Mouse (Mus musculus): ENCODE results near the gene Hspg2. TPM values are rescaled to one million over a fixed set of nuclear protein-coding genes. Genes with fewer than 3 reads are reported as not detected.
A peak's percentile ranks its signal among the peaks of the same experiment; 100 is the strongest.
"Not testable (repeated sequence)": the region's sequence is repeated elsewhere in the genome, so short reads cannot be mapped to it uniquely, and the experiment has no call there.

The Hspg2 gene
- total RNA-seq, 1 experiment, result 226 TPM

GRCm38 (mm10) chr4:137580299-137580698 lies 111.7 kb downstream of the Hspg2 start:
- in situ Hi-C loops (cut with MboI; ENCODE audit: low sequenced_read_pairs in 2 of 2, unreplicated experiment in 2 of 2), result no loop called here
- Histone ChIP-seq H3K4me3 (ENCODE audit: insufficient read depth in 1 of 2, low read depth in 1 of 2, low read length in 2 of 2, poor library complexity in 1 of 2, severe bottlenecking in 1 of 2) (no peak overlapping the region), H3K9ac (ENCODE audit: insufficient read depth, low read depth, low read length, poor library complexity, severe bottlenecking) (no peak overlapping the region), H3K36me3 (ENCODE audit: control insufficient read depth, insufficient read depth, low read length, poor library complexity, severe bottlenecking) (no peaks in the 10 kb centered on the region), H3K27ac (ENCODE audit: insufficient read depth, low read depth, low read length, poor library complexity, severe bottlenecking) (no peak overlapping the region), H3K4me1 (ENCODE audit: control insufficient read depth in 2 of 2, insufficient read depth in 2 of 2, low read length in 2 of 2, poor library complexity in 1 of 2) (peaks cover 0 to 5% of the 10 kb centered on the region in 2 experiments; a peak in 1 of 4 replicates), H3K9me3 (ENCODE audit: control insufficient read depth, insufficient read depth, low read depth, low read length) (no peaks in the 10 kb centered on the region)
- no peak for DNase-seq (ENCODE audit: low read depth, low spot score)
- TF ChIP-seq ZNF384 (IDR thresholded peaks at IDR 0.05; ENCODE audit: low read depth, low read length) (peak; percentile 65), MAFK (IDR thresholded peaks at IDR 0.05; ENCODE audit: insufficient read depth, low read depth, low read length) (no peak)

GRCm38 (mm10) chr4:137581815-137582214 lies 113.2 kb downstream of the Hspg2 start:
- Histone ChIP-seq H3K9me3 (ENCODE audit: control insufficient read depth, insufficient read depth, low read depth, low read length) (no peaks in the 10 kb centered on the region), H3K4me1 (ENCODE audit: control insufficient read depth in 2 of 2, insufficient read depth in 2 of 2, low read length in 2 of 2, poor library complexity in 1 of 2) (peaks cover 0 to 5% of the 10 kb centered on the region in 2 experiments; a peak in 1 of 4 replicates), H3K9ac (ENCODE audit: insufficient read depth, low read depth, low read length, poor library complexity, severe bottlenecking) (no peak overlapping the region), H3K27ac (ENCODE audit: insufficient read depth, low read depth, low read length, poor library complexity, severe bottlenecking) (no peak overlapping the region), H3K4me3 (ENCODE audit: insufficient read depth in 1 of 2, low read depth in 1 of 2, low read length in 2 of 2, poor library complexity in 1 of 2, severe bottlenecking in 1 of 2) (no peak overlapping the region), H3K36me3 (ENCODE audit: control insufficient read depth, insufficient read depth, low read length, poor library complexity, severe bottlenecking) (no peaks in the 10 kb centered on the region)
- TF ChIP-seq ZC3H11A (IDR thresholded peaks at IDR 0.05; ENCODE audit: borderline replicate concordance, low read depth, low read length) (no peak), HCFC1 (IDR thresholded peaks at IDR 0.05; ENCODE audit: borderline replicate concordance, insufficient read depth, low read length) (no peak), MAFK (IDR thresholded peaks at IDR 0.05; ENCODE audit: insufficient read depth, low read depth, low read length) (no peak), CHD2 (IDR thresholded peaks at IDR 0.05; ENCODE audit: low read depth, low read length) (no peak), ZNF384 (IDR thresholded peaks at IDR 0.05; ENCODE audit: low read depth, low read length) (no peak)
- in situ Hi-C loops (cut with MboI; ENCODE audit: low sequenced_read_pairs in 2 of 2, unreplicated experiment in 2 of 2), result no loop called here
- DNase-seq (ENCODE audit: low read depth, low spot score), result no peak

- H3K9me3 ChIP-seq (ENCODE audit: control insufficient read depth, insufficient read depth, low read depth, low read length); H3K4me1 ChIP-seq (ENCODE audit: control insufficient read depth in 2 of 2, insufficient read depth in 2 of 2, low read length in 2 of 2, poor library complexity in 1 of 2); H3K4me3 ChIP-seq (ENCODE audit: insufficient read depth in 1 of 2, low read depth in 1 of 2, low read length in 2 of 2, poor library complexity in 1 of 2, severe bottlenecking in 1 of 2); in situ Hi-C loops (cut with MboI; ENCODE audit: low sequenced_read_pairs in 2 of 2, unreplicated experiment in 2 of 2); H3K27ac ChIP-seq (ENCODE audit: insufficient read depth, low read depth, low read length, poor library complexity, severe bottlenecking); H3K9ac ChIP-seq (ENCODE audit: insufficient read depth, low read depth, low read length, poor library complexity, severe bottlenecking); DNase-seq (ENCODE audit: low read depth, low spot score); H3K36me3 ChIP-seq (ENCODE audit: control insufficient read depth, insufficient read depth, low read length, poor library complexity, severe bottlenecking): not testable (repeated sequence)
- TF ChIP-seq ZNF384 (IDR thresholded peaks at IDR 0.05; ENCODE audit: low read depth, low read length), result peak; percentile 71
These were observed 120.5 kb downstream of the Hspg2 start for GRCm38 (mm10) chr4:137589095-137589494.

GRCm38 (mm10) chr4:137589586-137589985 lies 121.0 kb downstream of the Hspg2 start:
- H3K4me3 ChIP-seq (ENCODE audit: insufficient read depth in 1 of 2, low read depth in 1 of 2, low read length in 2 of 2, poor library complexity in 1 of 2, severe bottlenecking in 1 of 2), result no peak overlapping the region
- no peak overlapping the region for H3K27ac ChIP-seq (ENCODE audit: insufficient read depth, low read depth, low read length, poor library complexity, severe bottlenecking)
- no peak overlapping the region for H3K9ac ChIP-seq (ENCODE audit: insufficient read depth, low read depth, low read length, poor library complexity, severe bottlenecking)
- in situ Hi-C loops (cut with MboI; ENCODE audit: low sequenced_read_pairs in 2 of 2, unreplicated experiment in 2 of 2), result no loop called here
- no peak for DNase-seq (ENCODE audit: low read depth, low spot score)
- TF ChIP-seq ZNF384 (IDR thresholded peaks at IDR 0.05; ENCODE audit: low read depth, low read length) (no peak), HCFC1 (IDR thresholded peaks at IDR 0.05; ENCODE audit: borderline replicate concordance, insufficient read depth, low read length) (no peak), CHD2 (IDR thresholded peaks at IDR 0.05; ENCODE audit: low read depth, low read length) (no peak), MAFK (IDR thresholded peaks at IDR 0.05; ENCODE audit: insufficient read depth, low read depth, low read length) (no peak)
- H3K36me3 ChIP-seq (ENCODE audit: control insufficient read depth, insufficient read depth, low read length, poor library complexity, severe bottlenecking), result no peaks in the 10 kb centered on the region
- H3K4me1 ChIP-seq (ENCODE audit: control insufficient read depth in 2 of 2, insufficient read depth in 2 of 2, low read length in 2 of 2, poor library complexity in 1 of 2), result peaks cover 0 to 9% of the 10 kb centered on the region in 2 experiments; a peak in 2 of 4 replicates
- H3K9me3 ChIP-seq (ENCODE audit: control insufficient read depth, insufficient read depth, low read depth, low read length), result no peaks in the 10 kb centered on the region

- H3K4me1 ChIP-seq (ENCODE audit: control insufficient read depth in 2 of 2, insufficient read depth in 2 of 2, low read length in 2 of 2, poor library complexity in 1 of 2), result peaks cover under 1 to 9% of the 10 kb centered on the region in 2 experiments; a peak in 3 of 4 replicates
- H3K27ac ChIP-seq (ENCODE audit: insufficient read depth, low read depth, low read length, poor library complexity, severe bottlenecking), result peak overlapping the region; percentile 30; the same call in 1 of the 2 replicates
- TF ChIP-seq ZNF384 (IDR thresholded peaks at IDR 0.05; ENCODE audit: low read depth, low read length), result no peak
- no peak for TF ChIP-seq MAFK (IDR thresholded peaks at IDR 0.05; ENCODE audit: insufficient read depth, low read depth, low read length)
- TF ChIP-seq ZC3H11A (IDR thresholded peaks at IDR 0.05; ENCODE audit: borderline replicate concordance, low read depth, low read length), result no peak
- TF ChIP-seq HCFC1 (IDR thresholded peaks at IDR 0.05; ENCODE audit: borderline replicate concordance, insufficient read depth, low read length), result no peak
- no peak for DNase-seq (ENCODE audit: low read depth, low spot score)
- peaks cover 4% of the 10 kb centered on the region; the same call in 1 of the 2 replicates for H3K36me3 ChIP-seq (ENCODE audit: control insufficient read depth, insufficient read depth, low read length, poor library complexity, severe bottlenecking)
- H3K9me3 ChIP-seq (ENCODE audit: control insufficient read depth, insufficient read depth, low read depth, low read length), result no peaks in the 10 kb centered on the region
- no peak overlapping the region for H3K9ac ChIP-seq (ENCODE audit: insufficient read depth, low read depth, low read length, poor library complexity, severe bottlenecking)
- in situ Hi-C loops (cut with MboI; ENCODE audit: low sequenced_read_pairs in 2 of 2, unreplicated experiment in 2 of 2), result no loop called here
- H3K4me3 ChIP-seq (ENCODE audit: insufficient read depth in 1 of 2, low read depth in 1 of 2, low read length in 2 of 2, poor library complexity in 1 of 2, severe bottlenecking in 1 of 2), result no peak overlapping the region
These were observed 122.4 kb downstream of the Hspg2 start for GRCm38 (mm10) chr4:137590961-137591360.

Data from ES-E14 (cell line).